Mouse (Mus musculus) myocyte (in vitro differentiated cells): ENCODE data around the gene Ttc28. TPM values are rescaled to one million over a fixed set of nuclear protein-coding genes. Genes with fewer than 3 reads are reported as not detected.

Experiments used
- H3K27me3 ChIP-seq: one replicate; pipeline ENCODE4 v1.6.1; 2011; ENCODE audit not compliant: control insufficient read depth, insufficient read depth, insufficient read length
- H3K36me3 ChIP-seq: one replicate; pipeline ENCODE4 v1.6.1; 2011; ENCODE audit not compliant: control insufficient read depth, insufficient read depth
- H3K4me2 ChIP-seq: one replicate; pipeline ENCODE4 v1.6.1; 2011; ENCODE audit warnings: low read depth, control low read depth
- H3K4me3 ChIP-seq: one replicate; pipeline ENCODE4 v1.5.1; 2011; ENCODE audit warnings: mild to moderate bottlenecking, control low read depth, moderate library complexity
- H3K79me2 ChIP-seq: one replicate; pipeline ENCODE4 v1.6.1; 2011; ENCODE audit not compliant: control insufficient read depth, insufficient read depth
- H3ac ChIP-seq: one replicate; pipeline ENCODE4 v1.6.1; 2011; ENCODE audit not compliant: control insufficient read depth, insufficient read length
- CEBPB ChIP-seq: IDR thresholded peaks from 2 replicates; pipeline ENCODE4 v1.6.1; 2011; ENCODE audit warnings: mild to moderate bottlenecking, moderate library complexity; ENCODE audit not compliant: poor library complexity, insufficient read depth, severe bottlenecking
- E2F4 ChIP-seq: IDR thresholded peaks from one replicate; pipeline ENCODE4 v1.6.1; 2011; ENCODE audit warnings: mild to moderate bottlenecking, control low read depth, moderate library complexity; ENCODE audit not compliant: insufficient read depth
- MAX ChIP-seq: IDR thresholded peaks from one replicate; pipeline ENCODE4 v1.6.1; 2011; ENCODE audit warnings: low read depth, mild to moderate bottlenecking, control low read depth
- MYOD1 ChIP-seq, 3 experiments: IDR thresholded peaks; one replicate each; pipeline ENCODE4 v1.6.1; 2011; ENCODE audit warnings: control low read depth in 2 of 3, low read depth in 2 of 3, mild to moderate bottlenecking in 2 of 3, moderate library complexity in 1 of 3; ENCODE audit not compliant: insufficient read length in 2 of 3, control insufficient read depth in 1 of 3
- MYOG ChIP-seq, 3 experiments: IDR thresholded peaks; one replicate each; pipeline ENCODE4 v1.6.1; 2011; ENCODE audit warnings: control low read depth in 2 of 3, low read depth in 2 of 3, mild to moderate bottlenecking in 2 of 3; ENCODE audit not compliant: insufficient read length in 2 of 3, control insufficient read depth in 1 of 3, insufficient read depth in 1 of 3
- POLR2A ChIP-seq: IDR thresholded peaks from one replicate; pipeline ENCODE4 v1.6.1; 2011; ENCODE audit warnings: low read depth, mild to moderate bottlenecking, control low read depth, moderate library complexity; ENCODE audit not compliant: insufficient read length
- POLR2AphosphoS2 ChIP-seq: IDR thresholded peaks from one replicate; pipeline ENCODE4 v1.6.1; 2011; ENCODE audit warnings: low read depth, control low read depth; ENCODE audit not compliant: insufficient read length
- REST ChIP-seq: IDR thresholded peaks from one replicate; pipeline ENCODE4 v1.6.1; 2011; ENCODE audit warnings: mild to moderate bottlenecking, control low read depth, moderate library complexity; ENCODE audit not compliant: insufficient read depth, insufficient read length
- SRF ChIP-seq: IDR thresholded peaks from one replicate; pipeline ENCODE4 v1.6.1; 2011; ENCODE audit warnings: low read depth; ENCODE audit not compliant: control insufficient read depth, insufficient read length
- TCF12 ChIP-seq: IDR thresholded peaks from one replicate; pipeline ENCODE4 v1.6.1; 2011; ENCODE audit warnings: mild to moderate bottlenecking, control low read depth; ENCODE audit not compliant: poor library complexity, insufficient read depth, severe bottlenecking
- TCF3 ChIP-seq: IDR thresholded peaks from one replicate; pipeline ENCODE4 v1.6.1; 2011; ENCODE audit warnings: low read depth, control low read depth; ENCODE audit not compliant: insufficient read length
- USF1 ChIP-seq: IDR thresholded peaks from one replicate; pipeline ENCODE4 v1.6.1; 2011; ENCODE audit warnings: low read depth, mild to moderate bottlenecking, control low read depth, moderate library complexity
- polyA plus RNA-seq: library from polyadenylated mRNA; unstranded; fragments of >200 nt; fragmentation: generic; extraction: Trizol; gene quantifications from one replicate; pipeline ENCODE4 v1.2.1, GENCODE M21; 2012; ENCODE audit warnings: missing spikeins

Gene Ttc28
- polyA plus RNA-seq, 1 experiment: 8.5 TPM

- TF ChIP-seq CEBPB (no peak), REST (no peak), POLR2A (no peak), POLR2AphosphoS2 (no peak), MYOD1 (IDR thresholded peaks at IDR 0.05; ENCODE audit: control insufficient read depth in 1 of 3, insufficient read length in 2 of 3, low read depth in 2 of 3) (no peak), MAX (no peak), TCF3 (no peak), USF1 (no peak), TCF12 (no peak)
- H3ac ChIP-seq: no peak overlapping the region
- H3K4me3 ChIP-seq: no peak overlapping the region
- H3K4me2 ChIP-seq: peak overlapping the region; percentile 57
- peaks cover 4% of the 10 kb centered on the region for H3K36me3 ChIP-seq
- no peaks in the 10 kb centered on the region for H3K27me3 ChIP-seq
- H3K79me2 ChIP-seq: no peaks in the 10 kb centered on the region
Observed at GRCm38 (mm10) chr5:111229041-111229394, 349.4 kb downstream of the Ttc28 start.

DNA sequence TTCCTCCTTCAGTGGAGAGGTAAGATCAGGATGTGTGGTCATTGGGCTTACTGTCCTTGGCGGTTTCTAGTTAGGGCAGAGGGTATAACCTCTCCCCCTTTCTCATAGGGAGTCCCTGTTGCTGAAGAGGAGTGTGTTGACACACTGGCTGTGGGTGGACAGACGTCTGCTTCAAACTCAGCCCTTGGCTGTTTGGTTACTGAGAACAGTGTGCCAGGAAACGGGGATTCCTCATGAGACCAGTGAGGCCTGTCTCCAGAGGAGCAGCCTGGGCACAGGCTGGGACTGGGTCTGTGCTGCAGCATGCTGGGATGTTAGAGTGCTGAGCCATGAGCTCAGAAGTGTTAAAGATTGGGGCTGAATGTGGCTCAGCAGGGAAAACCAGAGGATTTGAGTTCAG lies 350.1 kb downstream of the Ttc28 start:
- TF ChIP-seq MYOG (IDR thresholded peaks at IDR 0.05; ENCODE audit: control insufficient read depth in 1 of 3, insufficient read depth in 1 of 3, insufficient read length in 2 of 3, low read depth in 2 of 3) (no peak), TCF3 (no peak), MAX (no peak), SRF (no peak), USF1 (no peak), POLR2A (no peak), POLR2AphosphoS2 (no peak), REST (no peak), MYOD1 (IDR thresholded peaks at IDR 0.05; ENCODE audit: control insufficient read depth in 1 of 3, insufficient read length in 2 of 3, low read depth in 2 of 3) (no peak)
- peaks cover 4% of the 10 kb centered on the region for H3K36me3 ChIP-seq
- no peak overlapping the region for H3ac ChIP-seq
- no peak overlapping the region for H3K4me2 ChIP-seq
- H3K79me2 ChIP-seq: no peaks in the 10 kb centered on the region
- no peaks in the 10 kb centered on the region for H3K27me3 ChIP-seq
- no peak overlapping the region for H3K4me3 ChIP-seq

DNA sequence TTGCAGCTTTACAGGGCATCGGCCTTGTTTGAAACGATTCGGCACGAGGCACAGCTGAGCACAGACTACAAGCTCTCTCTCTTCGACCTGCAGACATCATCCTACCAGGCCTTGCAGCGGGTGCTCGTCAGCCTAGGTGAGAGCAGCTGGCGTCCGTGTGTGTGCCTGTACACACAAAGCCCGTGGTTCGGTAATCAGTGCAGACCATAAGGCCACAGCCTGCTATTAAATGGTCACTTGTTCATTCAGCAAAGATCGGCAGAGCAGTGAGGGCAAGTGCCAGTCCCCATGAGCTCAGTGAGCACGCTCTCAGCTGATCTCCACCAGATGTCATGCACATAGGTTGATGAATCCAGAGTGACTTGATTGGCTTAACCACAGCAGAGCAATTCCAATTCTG lies 351.4 kb downstream of the Ttc28 start:
- H3K36me3 ChIP-seq: peaks cover 4% of the 10 kb centered on the region

GRCm38 (mm10) chr5:111231769-111232168 lies 352.2 kb downstream of the Ttc28 start:
- Histone ChIP-seq H3K27me3 (no peaks in the 10 kb centered on the region), H3ac (no peak overlapping the region), H3K79me2 (no peaks in the 10 kb centered on the region), H3K36me3 (peaks cover 4% of the 10 kb centered on the region), H3K4me3 (no peak overlapping the region), H3K4me2 (no peak overlapping the region)
- TF ChIP-seq MYOD1 (IDR thresholded peaks at IDR 0.05; ENCODE audit: control insufficient read depth in 1 of 3, insufficient read length in 2 of 3, low read depth in 2 of 3) (peak in 2 of 3 experiments; percentile 42 to 50), SRF (no peak)

More for the DNA sequence above, 351.4 kb downstream of the Ttc28 start:
- no peak for TF ChIP-seq MYOD1 (IDR thresholded peaks at IDR 0.05; ENCODE audit: control insufficient read depth in 1 of 3, insufficient read length in 2 of 3, low read depth in 2 of 3)
- no peak for TF ChIP-seq MAX
- TF ChIP-seq MYOG (IDR thresholded peaks at IDR 0.05; ENCODE audit: control insufficient read depth in 1 of 3, insufficient read depth in 1 of 3, insufficient read length in 2 of 3, low read depth in 2 of 3): no peak
- TF ChIP-seq POLR2AphosphoS2: no peak
- TF ChIP-seq REST: no peak
- TF ChIP-seq TCF12: no peak
- TF ChIP-seq POLR2A: no peak
- TF ChIP-seq SRF: no peak
- no peak for TF ChIP-seq USF1
- no peak for TF ChIP-seq CEBPB
- TF ChIP-seq TCF3: no peak
- no peak overlapping the region for H3K4me3 ChIP-seq
- no peak overlapping the region for H3ac ChIP-seq
- no peaks in the 10 kb centered on the region for H3K27me3 ChIP-seq
- H3K4me2 ChIP-seq: no peak overlapping the region
- no peaks in the 10 kb centered on the region for H3K79me2 ChIP-seq

- Histone ChIP-seq H3K79me2 (no peaks in the 10 kb centered on the region), H3K27me3 (no peaks in the 10 kb centered on the region), H3K36me3 (peaks cover 4% of the 10 kb centered on the region), H3K4me2 (no peak overlapping the region), H3K4me3 (no peak overlapping the region), H3ac (no peak overlapping the region)
- TF ChIP-seq USF1 (no peak), REST (no peak), CEBPB (no peak), POLR2AphosphoS2 (no peak), MYOD1 (IDR thresholded peaks at IDR 0.05; ENCODE audit: control insufficient read depth in 1 of 3, insufficient read length in 2 of 3, low read depth in 2 of 3) (peak in 2 of 3 experiments; percentile 79 to 90), TCF3 (no peak), MAX (no peak), SRF (no peak), E2F4 (no peak), TCF12 (no peak), MYOG (IDR thresholded peaks at IDR 0.05; ENCODE audit: control insufficient read depth in 1 of 3, insufficient read depth in 1 of 3, insufficient read length in 2 of 3, low read depth in 2 of 3) (peak; percentile 9 to 87 (median 86)), POLR2A (no peak)
Observed at GRCm38 (mm10) chr5:111233022-111233709, 353.6 kb downstream of the Ttc28 start.
